Mouse (Mus musculus): Measurements from ENCODE around the gene A930004D18Rik. TPM values are rescaled to one million over a fixed set of nuclear protein-coding genes. Genes with fewer than 3 reads are reported as not detected.

The A930004D18Rik gene
- polyA plus RNA-seq, 1 experiment from 2014 or later, result 9.4 TPM

GRCm38 (mm10) chr2:18026116-18026947 is 11.2 kb downstream of the A930004D18Rik start:
- Histone ChIP-seq H3K4me1 (ENCODE audit: control insufficient read depth, insufficient read depth, low read length) (peaks cover 18% of the 10 kb centered on the region), H3K4me3 (ENCODE audit: low read length) (peak overlapping the region; percentile 60), H3K9me3 (ENCODE audit: control insufficient read depth, low read length) (no peaks in the 10 kb centered on the region), H3K4me2 (replicated peaks; ENCODE audit: low read depth, low read length) (peak overlapping the region; percentile 95), H3K9ac (ENCODE audit: low read depth, low read length) (peak overlapping the region; percentile 63), H3K27ac (ENCODE audit: low read depth, low read length) (peak overlapping the region; percentile 55; the same call in 1 of the 2 replicates), H3K36me3 (ENCODE audit: control insufficient read depth, insufficient read depth, low read length) (no peaks in the 10 kb centered on the region), H3K27me3 (ENCODE audit: control insufficient read depth, insufficient read depth, low read length) (no peaks in the 10 kb centered on the region)
- ATAC-seq (ENCODE audit: low FRiP score, low TSS enrichment), result peak; percentile 10
- under 1% methylated on average over 44 of the region's 44 CpGs for WGBS

- Histone ChIP-seq H3K9me3 (ENCODE audit: control insufficient read depth, low read length) (no peaks in the 10 kb centered on the region), H3K27me3 (ENCODE audit: control insufficient read depth, insufficient read depth, low read length) (no peaks in the 10 kb centered on the region), H3K4me1 (ENCODE audit: control insufficient read depth, insufficient read depth, low read length) (peaks cover 13% of the 10 kb centered on the region), H3K36me3 (ENCODE audit: control insufficient read depth, insufficient read depth, low read length) (no peaks in the 10 kb centered on the region), H3K4me2 (replicated peaks; ENCODE audit: low read depth, low read length) (peak overlapping the region; percentile 95), H3K4me3 (ENCODE audit: low read length) (peak overlapping the region; percentile 60), H3K27ac (ENCODE audit: low read depth, low read length) (peak overlapping the region; percentile 55; the same call in 1 of the 2 replicates), H3K9ac (ENCODE audit: low read depth, low read length) (peak overlapping the region; percentile 63)
- no peak for ATAC-seq (ENCODE audit: low FRiP score, low TSS enrichment)
- WGBS, result 3% methylated on average over 14 of the region's 14 CpGs
These were observed 11.8 kb downstream of the A930004D18Rik start for GRCm38 (mm10) chr2:18025781-18026115.

- H3K27ac ChIP-seq (ENCODE audit: low read depth, low read length), result no peak overlapping the region
- peak overlapping the region; percentile 95; the same call in 1 of the 2 replicates for H3K4me2 ChIP-seq (replicated peaks; ENCODE audit: low read depth, low read length)
- H3K9ac ChIP-seq (ENCODE audit: low read depth, low read length), result no peak overlapping the region
- H3K4me3 ChIP-seq (ENCODE audit: low read length), result peak overlapping the region; percentile 60; the same call in 1 of the 2 replicates
- H3K27me3 ChIP-seq (ENCODE audit: control insufficient read depth, insufficient read depth, low read length), result no peaks in the 10 kb centered on the region
- H3K4me1 ChIP-seq (ENCODE audit: control insufficient read depth, insufficient read depth, low read length), result peaks cover 9% of the 10 kb centered on the region; the same call in 1 of the 2 replicates
- H3K9me3 ChIP-seq (ENCODE audit: control insufficient read depth, low read length), result no peaks in the 10 kb centered on the region
- WGBS, result 45% methylated on average over 5 of the region's 5 CpGs
- ATAC-seq (ENCODE audit: low FRiP score, low TSS enrichment), result no peak
- H3K36me3 ChIP-seq (ENCODE audit: control insufficient read depth, insufficient read depth, low read length), result no peaks in the 10 kb centered on the region
These were observed 12.4 kb downstream of the A930004D18Rik start for GRCm38 (mm10) chr2:18025116-18025515.

GRCm38 (mm10) chr2:18022886-18023285 is 14.7 kb downstream of the A930004D18Rik start:
- no peak overlapping the region for H3K4me2 ChIP-seq (replicated peaks; ENCODE audit: low read depth, low read length)
- no peak overlapping the region for H3K27ac ChIP-seq (ENCODE audit: low read depth, low read length)
- H3K27me3 ChIP-seq (ENCODE audit: control insufficient read depth, insufficient read depth, low read length), result no peaks in the 10 kb centered on the region
- no peak overlapping the region for H3K9ac ChIP-seq (ENCODE audit: low read depth, low read length)
- H3K9me3 ChIP-seq (ENCODE audit: control insufficient read depth, low read length), result no peaks in the 10 kb centered on the region
- H3K4me1 ChIP-seq (ENCODE audit: control insufficient read depth, insufficient read depth, low read length), result peaks cover 9% of the 10 kb centered on the region; the same call in 1 of the 2 replicates
- WGBS, result 47% methylated on average over 1 of the region's 1 CpGs
- H3K36me3 ChIP-seq (ENCODE audit: control insufficient read depth, insufficient read depth, low read length), result no peaks in the 10 kb centered on the region
- no peak overlapping the region for H3K4me3 ChIP-seq (ENCODE audit: low read length)
- ATAC-seq (ENCODE audit: low FRiP score, low TSS enrichment), result no peak

- no peak for ATAC-seq (ENCODE audit: low FRiP score, low TSS enrichment)
- H3K9me3 ChIP-seq (ENCODE audit: control insufficient read depth, low read length), result no peaks in the 10 kb centered on the region
- H3K36me3 ChIP-seq (ENCODE audit: control insufficient read depth, insufficient read depth, low read length), result no peaks in the 10 kb centered on the region
- H3K27ac ChIP-seq (ENCODE audit: low read depth, low read length), result no peak overlapping the region
- H3K4me3 ChIP-seq (ENCODE audit: low read length), result no peak overlapping the region
- H3K4me2 ChIP-seq (replicated peaks; ENCODE audit: low read depth, low read length), result no peak overlapping the region
- no peaks in the 10 kb centered on the region for H3K4me1 ChIP-seq (ENCODE audit: control insufficient read depth, insufficient read depth, low read length)
- no peaks in the 10 kb centered on the region for H3K27me3 ChIP-seq (ENCODE audit: control insufficient read depth, insufficient read depth, low read length)
- no peak overlapping the region for H3K9ac ChIP-seq (ENCODE audit: low read depth, low read length)
- 59% methylated on average over 1 of the region's 1 CpGs for WGBS
These were observed 18.4 kb downstream of the A930004D18Rik start for GRCm38 (mm10) chr2:18019122-18019521.

GRCm38 (mm10) chr2:18017321-18017720 is 20.2 kb downstream of the A930004D18Rik start:
- Histone ChIP-seq H3K4me2 (replicated peaks; ENCODE audit: low read depth, low read length) (no peak overlapping the region), H3K27ac (ENCODE audit: low read depth, low read length) (no peak overlapping the region), H3K9ac (ENCODE audit: low read depth, low read length) (no peak overlapping the region), H3K9me3 (ENCODE audit: control insufficient read depth, low read length) (no peaks in the 10 kb centered on the region), H3K27me3 (ENCODE audit: control insufficient read depth, insufficient read depth, low read length) (no peaks in the 10 kb centered on the region), H3K4me3 (ENCODE audit: low read length) (no peak overlapping the region), H3K4me1 (ENCODE audit: control insufficient read depth, insufficient read depth, low read length) (no peaks in the 10 kb centered on the region), H3K36me3 (ENCODE audit: control insufficient read depth, insufficient read depth, low read length) (no peaks in the 10 kb centered on the region)
- WGBS, result 96% methylated on average over 6 of the region's 6 CpGs
- no peak for ATAC-seq (ENCODE audit: low FRiP score, low TSS enrichment)

- Histone ChIP-seq H3K27me3 (ENCODE audit: control insufficient read depth, insufficient read depth, low read length) (no peaks in the 10 kb centered on the region), H3K4me3 (ENCODE audit: low read length) (no peak overlapping the region), H3K36me3 (ENCODE audit: control insufficient read depth, insufficient read depth, low read length) (no peaks in the 10 kb centered on the region), H3K4me1 (ENCODE audit: control insufficient read depth, insufficient read depth, low read length) (no peaks in the 10 kb centered on the region), H3K4me2 (replicated peaks; ENCODE audit: low read depth, low read length) (no peak overlapping the region), H3K9ac (ENCODE audit: low read depth, low read length) (no peak overlapping the region), H3K9me3 (ENCODE audit: control insufficient read depth, low read length) (no peaks in the 10 kb centered on the region), H3K27ac (ENCODE audit: low read depth, low read length) (no peak overlapping the region)
- no peak for ATAC-seq (ENCODE audit: low FRiP score, low TSS enrichment)
- WGBS, result 80% methylated on average over 1 of the region's 1 CpGs
These were observed 20.9 kb downstream of the A930004D18Rik start for GRCm38 (mm10) chr2:18016639-18017038.

GRCm38 (mm10) chr2:18015581-18015980 is 22.0 kb downstream of the A930004D18Rik start:
- 72% methylated on average over 3 of the region's 3 CpGs for WGBS
- Histone ChIP-seq H3K27ac (ENCODE audit: low read depth, low read length) (no peak overlapping the region), H3K4me2 (replicated peaks; ENCODE audit: low read depth, low read length) (no peak overlapping the region), H3K9me3 (ENCODE audit: control insufficient read depth, low read length) (no peaks in the 10 kb centered on the region), H3K9ac (ENCODE audit: low read depth, low read length) (no peak overlapping the region), H3K36me3 (ENCODE audit: control insufficient read depth, insufficient read depth, low read length) (no peaks in the 10 kb centered on the region), H3K4me1 (ENCODE audit: control insufficient read depth, insufficient read depth, low read length) (no peaks in the 10 kb centered on the region), H3K4me3 (ENCODE audit: low read length) (no peak overlapping the region), H3K27me3 (ENCODE audit: control insufficient read depth, insufficient read depth, low read length) (no peaks in the 10 kb centered on the region)
- no peak for ATAC-seq (ENCODE audit: low FRiP score, low TSS enrichment)

- Histone ChIP-seq H3K9ac (ENCODE audit: low read depth, low read length) (no peak overlapping the region), H3K36me3 (ENCODE audit: control insufficient read depth, insufficient read depth, low read length) (no peaks in the 10 kb centered on the region), H3K27me3 (ENCODE audit: control insufficient read depth, insufficient read depth, low read length) (no peaks in the 10 kb centered on the region), H3K4me2 (replicated peaks; ENCODE audit: low read depth, low read length) (no peak overlapping the region), H3K4me1 (ENCODE audit: control insufficient read depth, insufficient read depth, low read length) (no peaks in the 10 kb centered on the region), H3K4me3 (ENCODE audit: low read length) (no peak overlapping the region), H3K9me3 (ENCODE audit: control insufficient read depth, low read length) (no peaks in the 10 kb centered on the region), H3K27ac (ENCODE audit: low read depth, low read length) (no peak overlapping the region)
- 89% methylated on average over 3 of the region's 3 CpGs for WGBS
- ATAC-seq (ENCODE audit: low FRiP score, low TSS enrichment), result no peak
These were observed 24.7 kb downstream of the A930004D18Rik start for GRCm38 (mm10) chr2:18012866-18013265.
